Mouse (Mus musculus) kidney, postnatal 36 days (tissue): ENCODE measurements at regions not wholly inside any gene's neighbourhood (a gene's known extent, or its start where the extent isn't known, plus 50 kb on each side); places are given as distances from the start of the nearest gene placed in this dataset.

Experiments
- DNase-seq, 2 experiments: peaks; one replicate each; pipeline ENCODE4 v3.0.0; 2021 to 2022; ENCODE audit warnings: mixed read lengths in 2 of 2

- no peak for DNase-seq
Observed at GRCm38 (mm10) chr14:9161336-9161735, 495.3 kb upstream of the 4930452B06Rik start.

- no peak for DNase-seq
Observed at GRCm38 (mm10) chr14:9157941-9158340, 491.9 kb upstream of the 4930452B06Rik start.

GRCm38 (mm10) chr14:9150841-9151240 lies 484.8 kb upstream of the 4930452B06Rik start:
- DNase-seq, result no peak

- no peak for DNase-seq
Observed at GRCm38 (mm10) chr14:9146595-9147219, 480.7 kb upstream of the 4930452B06Rik start.

- no peak for DNase-seq
Observed at GRCm38 (mm10) chr14:9105708-9106107, 439.7 kb upstream of the 4930452B06Rik start.

- DNase-seq, result peak in 1 of 2 experiments; percentile 3
Observed at GRCm38 (mm10) chr14:9089625-9090326, 423.7 kb upstream of the 4930452B06Rik start.

- no peak for DNase-seq
Observed at GRCm38 (mm10) chr14:9087103-9087502, 421.1 kb upstream of the 4930452B06Rik start.

- DNase-seq, result no peak
Observed at GRCm38 (mm10) chr14:9079632-9080031, 413.6 kb upstream of the 4930452B06Rik start.

GRCm38 (mm10) chr14:9079014-9079413 lies 413.0 kb upstream of the 4930452B06Rik start:
- DNase-seq, result no peak

- no peak for DNase-seq
Observed at GRCm38 (mm10) chr14:9071176-9071575, 405.1 kb upstream of the 4930452B06Rik start.

- no peak for DNase-seq
Observed at GRCm38 (mm10) chr14:9060058-9060457, 394.0 kb upstream of the 4930452B06Rik start.

- DNase-seq, result peak in 1 of 2 experiments; percentile 0
Observed at GRCm38 (mm10) chr14:9028811-9029210, 362.8 kb upstream of the 4930452B06Rik start.

GRCm38 (mm10) chr14:9015826-9016225 lies 349.8 kb upstream of the 4930452B06Rik start:
- DNase-seq, result no peak

GRCm38 (mm10) chr14:9003034-9003433 lies 337.0 kb upstream of the 4930452B06Rik start:
- DNase-seq, result no peak

- no peak for DNase-seq
Observed at GRCm38 (mm10) chr14:9000408-9001092, 334.5 kb upstream of the 4930452B06Rik start.

- no peak for DNase-seq
Observed at GRCm38 (mm10) chr14:8999815-9000214, 333.8 kb upstream of the 4930452B06Rik start.

GRCm38 (mm10) chr14:8993421-8993820 lies 327.4 kb upstream of the 4930452B06Rik start:
- DNase-seq, result no peak

GRCm38 (mm10) chr14:8985086-8985793 lies 319.2 kb upstream of the 4930452B06Rik start:
- DNase-seq, result no peak

GRCm38 (mm10) chr14:8961554-8961953 lies 295.5 kb upstream of the 4930452B06Rik start:
- DNase-seq, result no peak

- no peak for DNase-seq
Observed at GRCm38 (mm10) chr14:8952853-8953397, 286.9 kb upstream of the 4930452B06Rik start.

GRCm38 (mm10) chr14:8948751-8949150 lies 282.7 kb upstream of the 4930452B06Rik start:
- DNase-seq, result no peak

- DNase-seq, result no peak
Observed at GRCm38 (mm10) chr14:8946851-8947625, 281.0 kb upstream of the 4930452B06Rik start.
